Mouse (Mus musculus) naive thymus-derived CD4-positive, alpha-beta T cell, adult 5 months (primary cell): ENCODE results near the gene Gm20855. TPM values are rescaled to one million over a fixed set of nuclear protein-coding genes. Genes with fewer than 3 reads are reported as not detected.

Source experiments
- polyA plus RNA-seq: library from polyadenylated mRNA; unstranded; fragments of 100-300 nt; shearing (Covaris generic); gene quantifications from one replicate; pipeline ENCODE4 v1.2.1, GENCODE M21; 2017

Gene Gm20855
- not detected for polyA plus RNA-seq

DNA sequence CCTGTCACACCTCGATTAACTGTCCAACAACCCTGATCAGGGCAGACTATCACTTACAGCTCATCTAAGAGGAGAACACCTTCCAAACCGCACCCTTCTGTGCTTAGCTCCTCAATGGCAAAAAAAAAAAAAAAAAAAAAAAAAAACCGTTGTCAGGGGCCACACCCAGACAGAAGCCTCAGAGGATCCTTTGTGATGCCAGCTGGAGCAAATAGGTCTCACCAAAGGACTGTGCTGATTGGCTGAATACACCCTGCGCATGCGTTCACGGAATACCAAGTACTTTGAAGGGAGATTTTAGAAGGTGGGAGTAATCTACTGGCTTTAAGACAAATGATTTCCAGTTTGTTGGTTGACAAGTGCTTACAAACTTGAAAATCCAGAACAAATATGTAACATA is at the start of gene Gm20855:
TSS of gene Gm20855 (minus strand) at position 101 of the 400 bp plus-strand sequence.

